8 mouse cellular contexts compared by ENCODE assay signal in genomic region chr17:56325450-56326152, GRCm38 (mm10). TPM values are rescaled to one million over a fixed set of nuclear protein-coding genes. Genes with fewer than 3 reads are reported as not detected.
A peak's percentile ranks its signal among the peaks of the same experiment; 100 is the strongest.
DNase-seq lines count a peak whose midpoint lies in the region; ATAC-seq and TF ChIP-seq lines count a peak whose summit lies in the region.

TSS of gene Kdm4b (plus strand) at chr17:56326062.

- peak; percentile 97 for ATAC-seq in activated CD4-positive, CD25-positive, alpha-beta regulatory T cell, adult 4 months

- peak; percentile 86 for TF ChIP-seq POLR2A in cortical plate, adult 2 months (IDR thresholded peaks at IDR 0.05; ENCODE audit: extremely low read depth, insufficient read depth, low read length)

- H3K4me3 ChIP-seq in cortical plate, adult 2 months (ENCODE audit: insufficient read depth, low read length): peak within 1 kb of the TSS; percentile 87
- peak within 1 kb of the TSS; percentile 96 for H3K4me3 ChIP-seq in megakaryocyte, embryonic 14.5 days (replicated peaks)

- DNase-seq in gastrocnemius, adult 8-10 months (ENCODE audit: low spot score in 2 of 2): peak; percentile 99
- DNase-seq in hindlimb bud, embryonic 11.5 days (ENCODE audit: extremely low spot score, low read depth, low spot score): peak; percentile 85
- peak; percentile 95 to 100 for DNase-seq in left cerebral cortex, adult 8-10 months (ENCODE audit: low spot score in 2 of 2)
- peak; percentile 99 to 100 for DNase-seq in right cerebral cortex, postnatal 10 days (ENCODE audit: low spot score in 2 of 2)
- peak; percentile 96 for DNase-seq in urinary bladder, postnatal 25 days (ENCODE audit: low spot score)

- H3K27me3 ChIP-seq in megakaryocyte, embryonic 14.5 days (replicated peaks): no peaks in the 10 kb centered on the region

- peaks cover 9% of the 10 kb centered on the region; the same call in 1 of the 2 replicates for H3K4me1 ChIP-seq in cortical plate, adult 2 months (ENCODE audit: control insufficient read depth, insufficient read depth, low read length)
- peaks cover 53% of the 10 kb centered on the region for H3K4me1 ChIP-seq in megakaryocyte, embryonic 14.5 days

- 0 out of 2 replicates have a peak within 1 kb of the TSS, but pooled peaks have one; percentile 7 for H3K27ac ChIP-seq in cortical plate, adult 2 months (ENCODE audit: insufficient read depth, low read length)

- TF ChIP-seq CTCF in cortical plate, adult 2 months (IDR thresholded peaks at IDR 0.05; ENCODE audit: extremely low read depth, insufficient read depth, low read length): no peak

- H3K9me3 ChIP-seq in megakaryocyte, embryonic 14.5 days: no peaks in the 10 kb centered on the region

- peaks cover 38% of the 10 kb centered on the region for H3K36me3 ChIP-seq in megakaryocyte, embryonic 14.5 days (replicated peaks; ENCODE audit: low read length)

RNA-seq across cellular contexts. Expression of gene Kdm4b, which starts in this region (rescaled TPM):
- 1 to 10 TPM; 6.4 to 6.8 TPM for polyA plus RNA-seq in activated CD4-positive, CD25-positive, alpha-beta regulatory T cell, adult 4 months (2017; shearing (Covaris generic))
- 43.5 and 45.0 TPM in 2 replicates for polyA plus RNA-seq in cortical plate, adult 2 months (2012; rRNA removed)
- 10 to 100 TPM; 22.2 to 26.4 (median 22.8) TPM for total RNA-seq in gastrocnemius, adult 8-10 months (2022)
- total RNA-seq in left cerebral cortex, adult 8-10 months (2022): 10 to 100 TPM; 66.4 to 71.0 (median 67.0) TPM
- 31.1 and 55.9 TPM in 2 replicates for polyA plus RNA-seq in megakaryocyte, embryonic 14.5 days (2012; ENCODE audit: insufficient read depth, low replicate concordance)

Comparison
In these comparisons a context has a peak if more than half of its experiments do, and no peak if none do; other contexts are left out.
1. Peak in every context shown above with its lines: DNase-seq, ATAC-seq, H3K4me3 ChIP-seq and H3K27ac ChIP-seq.